Mouse (Mus musculus) erythroblast, embryonic 14.5 days (primary cell): ENCODE measurements around the gene Usp21.

Experiments
- GATA1 ChIP-seq: IDR thresholded peaks from 2 replicates; pipeline ENCODE4 v1.6.1; 2012; ENCODE audit warnings: low read length, inconsistent platforms, mixed read lengths
- TAL1 ChIP-seq: IDR thresholded peaks from 3 replicates; pipeline ENCODE4 v1.6.1; 2012; ENCODE audit warnings: low read length, inconsistent platforms, mixed read lengths

DNA sequence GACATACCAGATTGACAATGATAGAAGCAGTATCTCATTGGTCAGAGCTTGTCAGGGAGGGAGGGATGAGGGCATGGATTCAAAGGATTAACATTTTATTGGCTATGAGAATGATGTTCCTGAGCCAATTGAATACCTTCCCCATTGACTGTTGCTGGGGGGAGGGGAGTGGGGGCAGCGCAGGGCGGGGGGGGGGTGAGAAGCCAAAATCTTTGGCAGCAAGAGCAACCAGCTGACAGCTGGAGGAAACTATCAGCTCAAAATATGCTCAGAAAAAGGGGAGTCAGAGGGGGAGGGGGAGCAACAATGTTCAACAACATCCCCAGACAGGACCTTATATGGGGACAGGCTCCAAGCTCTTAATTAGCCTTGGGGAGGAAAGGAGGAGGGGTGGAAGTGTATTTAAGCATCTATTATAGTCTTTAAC, 24.6 kb downstream of the Usp21 start:
- TF ChIP-seq TAL1 = no peak
- TF ChIP-seq GATA1 = no peak
